Mouse (Mus musculus) lung, embryonic 14.5 days (tissue): ENCODE results near the gene Slc35e3. TPM values are rescaled to one million over a fixed set of nuclear protein-coding genes. Genes with fewer than 3 reads are reported as not detected.

Source experiments
- ATAC-seq: fragments of 200-750 bp; cut with Nextera tagmentation; 2 replicates; pipeline ENCODE4 v1.8.0; 2017; ENCODE audit warnings: mild to moderate bottlenecking, moderate TSS enrichment, moderate library complexity; ENCODE audit not compliant: insufficient read depth
- DNase-seq: peaks from one replicate; pipeline ENCODE4 v3.0.0-alpha.2; 2015
- H3K27ac ChIP-seq: fragments of 300-500 bp; sonication (generic); 2 replicates; pipeline ENCODE4 v1.5.1; 2014; ENCODE audit warnings: low read depth, mild to moderate bottlenecking, moderate library complexity
- H3K27me3 ChIP-seq: fragments of 300-500 bp; sonication (generic); 2 replicates; pipeline ENCODE4 v1.6.1; 2014; ENCODE audit warnings: low read length, control low read depth; ENCODE audit not compliant: insufficient read depth
- H3K36me3 ChIP-seq: fragments of 300-500 bp; sonication (generic); 2 replicates; pipeline ENCODE4 v1.6.1; 2014; ENCODE audit warnings: control low read depth; ENCODE audit not compliant: insufficient read depth
- H3K4me1 ChIP-seq: fragments of 300-500 bp; sonication (generic); 2 replicates; pipeline ENCODE4 v1.6.1; 2014; ENCODE audit warnings: antibody characterized with exemption, control low read depth; ENCODE audit not compliant: insufficient read depth
- H3K4me2 ChIP-seq: fragments of 300-500 bp; sonication (generic); 2 replicates; pipeline ENCODE4 v1.6.1; 2014; ENCODE audit warnings: mild to moderate bottlenecking
- H3K4me3 ChIP-seq: fragments of 300-500 bp; sonication (generic); 2 replicates; pipeline ENCODE4 v1.5.1; 2014; ENCODE audit warnings: low read depth, low read length
- H3K9ac ChIP-seq: fragments of 300-500 bp; sonication (generic); 2 replicates; pipeline ENCODE4 v1.6.1; 2014
- H3K9me3 ChIP-seq: fragments of 300-500 bp; sonication (generic); 2 replicates; pipeline ENCODE4 v1.6.1; 2016; ENCODE audit warnings: low read depth, low read length, control low read depth
- CTCF ChIP-seq: IDR thresholded peaks from 2 replicates; pipeline ENCODE4 v1.5.1; 2016; ENCODE audit warnings: antibody characterized with exemption, low read depth
- WGBS: fragments of 180-500 bp; shearing (Covaris S2); extraction: QIAGEN DNeasy Blood & Tissue Kit; methylation state at CpG from one replicate; pipeline ENCODE4 v1.1.7; 2014; 5-methylcytosine and 5-hydroxymethylcytosine counted together
- polyA plus RNA-seq: library from polyadenylated mRNA; unstranded; fragments of >200 nt; fragmentation: Nextera tagmentation; extraction: Ambion mirVana; gene quantifications from 2 replicates; pipeline ENCODE4 v1.2.1, GENCODE M21; 2014

Slc35e3 gene
- 16.4 and 16.7 TPM in 2 replicates for polyA plus RNA-seq

DNA sequence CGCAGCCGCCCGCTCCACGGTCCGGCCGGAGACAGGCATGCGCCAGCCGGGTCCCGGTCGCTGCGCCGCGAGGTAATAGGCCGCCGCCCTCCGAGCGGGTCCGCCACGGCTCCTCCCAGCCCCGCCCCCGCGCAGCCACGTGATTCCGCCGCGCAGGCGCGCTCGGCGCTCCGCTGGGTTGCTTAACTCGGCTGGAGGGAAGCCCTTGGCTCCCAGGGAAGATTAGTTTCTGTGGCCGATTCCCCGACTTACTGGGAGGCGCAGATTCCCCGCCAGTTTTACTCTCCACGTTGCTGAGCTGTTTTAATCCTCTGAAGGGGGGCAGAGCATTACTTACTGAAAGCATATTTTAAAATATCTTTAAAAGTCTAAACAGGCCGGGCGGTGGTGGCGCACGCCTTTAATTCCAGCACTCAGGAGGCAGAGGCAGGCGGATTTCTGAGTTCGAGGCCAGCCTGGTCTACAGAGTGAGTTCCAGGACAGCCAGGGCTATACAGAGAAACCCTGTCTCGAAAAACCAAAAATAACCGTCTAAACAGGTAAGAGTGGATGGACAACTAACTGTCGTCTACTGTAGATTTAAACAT lies at the start of gene Slc35e3:
Gene Slc35e3, minus strand, starts transcription at position 69 of the 587 bp plus-strand sequence.
- H3K4me3 ChIP-seq = peak within 1 kb of the TSS; percentile 47
- peak; percentile 97 for DNase-seq
- WGBS = 14% methylated on average over 45 of the region's 46 CpGs
- H3K4me1 ChIP-seq = 0 out of 2 replicates have a peak, but pooled peaks cover 6% of the 10 kb centered on the region
- ATAC-seq = peak; percentile 98
- TF ChIP-seq CTCF = no peak
- peak within 1 kb of the TSS; percentile 53 for H3K9ac ChIP-seq
- no peaks in the 10 kb centered on the region for H3K9me3 ChIP-seq
- no peaks in the 10 kb centered on the region for H3K27me3 ChIP-seq
- peak within 1 kb of the TSS; percentile 87 for H3K4me2 ChIP-seq
- peak within 1 kb of the TSS; percentile 65; the same call in 1 of the 2 replicates for H3K27ac ChIP-seq
- H3K36me3 ChIP-seq = peaks cover 26% of the 10 kb centered on the region

DNA sequence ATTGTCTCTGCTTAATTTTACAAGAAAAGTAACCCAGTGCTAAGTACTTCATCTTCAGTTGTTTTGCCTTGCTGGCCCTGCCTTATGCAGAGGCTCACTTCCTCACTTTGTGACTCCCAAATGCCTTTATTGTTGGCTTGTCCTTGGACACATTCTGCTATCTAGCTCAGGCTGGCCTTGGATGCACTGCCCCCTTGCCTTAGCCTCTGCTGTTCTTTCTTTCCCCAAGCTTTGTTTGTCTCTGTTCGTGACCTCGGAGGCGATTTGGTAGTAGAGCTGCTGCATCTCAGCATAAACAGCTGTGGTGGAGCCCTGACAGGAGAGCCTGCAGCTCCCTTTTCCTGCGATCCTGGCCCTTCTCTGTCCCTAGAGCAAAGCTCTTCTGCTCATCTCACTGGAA lies 49.0 kb upstream of the Slc35e3 start:
- ATAC-seq = no peak

DNA sequence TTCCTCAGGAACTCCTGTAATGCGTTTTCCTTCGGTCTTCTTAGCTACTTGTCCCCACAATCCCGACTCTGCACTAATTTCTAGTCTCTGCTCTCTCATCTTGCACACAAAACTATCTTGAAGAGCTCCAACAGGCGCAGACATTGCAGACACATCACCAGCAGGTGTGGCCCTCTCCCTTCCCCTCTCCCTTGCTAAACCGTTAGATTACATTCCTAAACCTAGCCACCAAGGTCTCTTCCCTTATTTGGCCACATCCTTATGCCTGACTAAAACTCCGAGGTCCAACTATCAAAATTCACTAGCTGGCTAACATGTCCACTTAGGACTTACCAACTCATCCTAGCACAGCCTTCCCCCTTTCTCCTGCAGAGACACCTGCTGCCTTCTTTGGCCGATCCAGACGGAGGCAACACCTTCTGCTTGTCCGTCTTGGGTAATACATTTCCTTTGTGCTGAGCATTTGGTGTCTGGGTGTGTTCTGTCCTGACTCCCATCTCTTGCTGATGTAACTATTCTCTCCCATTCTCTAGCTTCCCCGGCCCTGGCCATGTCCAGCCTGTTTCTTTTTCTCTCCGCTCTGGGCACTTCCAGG lies 47.4 kb upstream of the Slc35e3 start:
- WGBS = 64% methylated on average over 11 of the region's 11 CpGs
- DNase-seq = no peak
- Histone ChIP-seq H3K9me3 (no peaks in the 10 kb centered on the region), H3K27ac (peak overlapping the region; percentile 69; the same call in 1 of the 2 replicates), H3K4me2 (peak overlapping the region; percentile 62), H3K27me3 (no peaks in the 10 kb centered on the region), H3K9ac (no peak overlapping the region), H3K4me3 (peak overlapping the region; percentile 74; the same call in 1 of the 2 replicates), H3K36me3 (peaks cover 11% of the 10 kb centered on the region), H3K4me1 (peaks cover 9% of the 10 kb centered on the region; the same call in 1 of the 2 replicates)
- no peak for TF ChIP-seq CTCF
- ATAC-seq = no peak

More for the DNA sequence above, 49.0 kb upstream of the Slc35e3 start:
- no peaks in the 10 kb centered on the region for H3K27me3 ChIP-seq
- no peaks in the 10 kb centered on the region for H3K9me3 ChIP-seq
- no peak for DNase-seq
- no peak for TF ChIP-seq CTCF
- no peak overlapping the region for H3K9ac ChIP-seq
- no peak overlapping the region for H3K4me3 ChIP-seq
- H3K4me1 ChIP-seq = peaks cover 9% of the 10 kb centered on the region; the same call in 1 of the 2 replicates
- H3K27ac ChIP-seq = no peak overlapping the region
- WGBS = 67% methylated on average over 4 of the region's 4 CpGs
- peaks cover 5% of the 10 kb centered on the region for H3K36me3 ChIP-seq
- no peak overlapping the region for H3K4me2 ChIP-seq

DNA sequence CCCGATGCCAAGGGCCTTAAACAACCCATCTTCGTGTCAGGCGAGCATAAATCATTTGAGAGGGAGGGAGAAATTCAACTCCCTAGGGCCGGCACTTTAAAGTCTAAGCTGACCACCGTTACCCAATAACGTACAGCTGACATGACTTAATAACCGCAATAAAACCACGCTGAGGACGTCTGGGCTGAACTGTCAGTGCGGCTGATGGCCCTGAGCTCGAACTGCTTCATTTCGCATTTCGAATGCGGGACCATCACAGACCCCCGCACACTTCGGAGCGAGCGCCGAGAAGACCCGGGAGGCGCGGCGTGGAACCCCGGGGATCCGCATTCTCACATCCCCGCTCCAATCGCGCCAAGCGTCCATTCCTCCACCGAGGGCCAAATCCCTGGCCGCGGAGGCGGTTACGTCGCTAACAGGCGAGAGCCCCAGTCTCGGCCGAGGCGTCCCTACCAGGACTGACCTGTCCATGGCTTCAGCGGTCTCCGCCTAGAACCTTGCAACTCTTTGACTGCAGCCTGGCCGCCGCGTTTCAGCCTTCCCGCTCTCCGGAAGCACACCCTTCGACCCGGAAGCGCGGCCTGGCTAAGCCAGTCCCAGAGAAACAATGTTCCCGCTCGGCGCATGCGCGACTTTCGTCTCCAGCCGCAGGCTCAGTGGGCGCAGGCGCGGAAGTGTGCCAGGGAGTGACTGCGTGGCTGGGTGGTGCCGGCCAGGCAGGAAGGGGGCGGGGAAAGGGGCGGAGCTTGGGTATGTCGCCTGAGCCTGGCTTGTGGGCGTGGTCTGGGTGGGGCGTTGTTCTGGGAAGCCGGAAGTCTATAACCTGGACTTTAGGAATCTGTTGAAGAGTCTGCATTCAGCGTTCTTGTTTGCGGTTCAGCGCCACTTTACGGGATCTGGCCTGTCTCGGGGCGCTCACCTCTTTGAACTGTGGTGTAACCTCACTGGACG lies 46.3 kb upstream of the Slc35e3 start, which contains the start of gene Nup107:
Gene Nup107, minus strand, starts transcription at position 565 of the 951 bp plus-strand sequence.
- Histone ChIP-seq H3K36me3 (peaks cover 20% of the 10 kb centered on the region), H3K27me3 (no peaks in the 10 kb centered on the region), H3K4me1 (peaks cover 9% of the 10 kb centered on the region; the same call in 1 of the 2 replicates), H3K27ac (peak within 1 kb of the TSS; percentile 74), H3K9ac (peak within 1 kb of the TSS; percentile 76), H3K9me3 (no peaks in the 10 kb centered on the region), H3K4me2 (peak within 1 kb of the TSS; percentile 80), H3K4me3 (peak within 1 kb of the TSS; percentile 74)
- DNase-seq (peak; percentile 100), ATAC-seq (peak; percentile 98)
- no peak for TF ChIP-seq CTCF
- under 1% methylated on average over 75 of the region's 75 CpGs for WGBS

DNA sequence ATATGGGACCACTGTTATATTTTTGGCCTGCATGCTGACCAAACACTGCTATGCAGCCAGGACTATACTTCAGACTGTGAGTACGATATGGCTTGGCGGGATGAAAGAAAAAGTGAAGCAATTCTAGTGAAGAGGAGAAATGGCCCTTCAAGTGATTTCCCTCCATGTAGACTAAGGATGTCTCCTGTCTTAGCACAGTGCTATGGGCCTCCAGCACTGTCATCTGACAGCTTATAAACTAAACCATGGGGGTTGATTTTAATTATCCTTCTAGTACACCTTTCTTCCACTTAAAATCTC lies 45.0 kb upstream of the Slc35e3 start:
- WGBS = 88% methylated on average over 2 of the region's 2 CpGs
- H3K4me3 ChIP-seq = peak overlapping the region; percentile 74
- DNase-seq (no peak), ATAC-seq (no peak)
- H3K4me1 ChIP-seq = peaks cover 9% of the 10 kb centered on the region; the same call in 1 of the 2 replicates
- H3K9me3 ChIP-seq = no peaks in the 10 kb centered on the region
- H3K27me3 ChIP-seq = no peaks in the 10 kb centered on the region
- no peak overlapping the region for H3K27ac ChIP-seq
- H3K4me2 ChIP-seq = peak overlapping the region; percentile 80
- peaks cover 33% of the 10 kb centered on the region for H3K36me3 ChIP-seq
- no peak for TF ChIP-seq CTCF
- peak overlapping the region; percentile 76 for H3K9ac ChIP-seq

DNA sequence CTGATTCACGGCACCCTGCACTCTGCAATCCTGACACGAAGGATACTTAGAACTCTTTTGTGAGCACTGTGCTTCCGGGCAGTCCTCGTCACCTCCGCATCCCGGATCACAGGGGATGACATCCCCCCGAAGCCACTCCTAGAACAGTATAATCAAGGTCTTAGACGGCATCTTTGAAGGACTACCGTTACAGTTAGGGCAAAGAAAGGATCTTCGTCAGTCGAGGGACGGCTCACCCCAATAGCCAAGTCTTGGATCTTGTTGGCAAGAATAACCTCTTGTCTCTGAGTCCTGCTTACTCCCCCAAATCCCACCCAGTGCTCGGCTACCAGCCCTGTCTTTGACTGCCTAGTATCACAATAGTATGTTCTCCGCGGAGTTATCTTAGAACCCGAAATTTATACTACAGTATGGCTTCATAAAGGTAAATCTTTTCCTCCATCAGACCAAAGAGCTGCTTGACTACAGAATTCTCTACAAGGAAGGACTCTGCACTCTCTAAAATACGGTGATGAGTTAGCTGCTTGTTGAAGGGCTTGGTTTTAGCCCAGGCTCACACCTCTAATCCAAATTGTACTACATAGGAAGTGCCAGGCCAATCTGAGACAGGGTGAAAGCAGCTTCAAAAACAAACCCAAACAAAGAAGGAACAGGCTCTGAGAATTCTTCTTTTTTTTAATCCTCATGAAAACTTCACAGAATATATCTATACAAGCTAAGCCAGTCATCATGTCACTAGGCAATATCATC lies 44.4 kb upstream of the Slc35e3 start:
- H3K27me3 ChIP-seq = no peaks in the 10 kb centered on the region
- peaks cover 9% of the 10 kb centered on the region; the same call in 1 of the 2 replicates for H3K4me1 ChIP-seq
- TF ChIP-seq CTCF = no peak
- H3K4me2 ChIP-seq = peak overlapping the region; percentile 80; the same call in 1 of the 2 replicates
- H3K36me3 ChIP-seq = peaks cover 37% of the 10 kb centered on the region
- H3K9me3 ChIP-seq = no peaks in the 10 kb centered on the region
- 90% methylated on average over 17 of the region's 17 CpGs for WGBS
- 0 out of 2 replicates have a peak overlapping the region, but pooled peaks have one; percentile 74 for H3K4me3 ChIP-seq
- DNase-seq (no peak), ATAC-seq (no peak)
- no peak overlapping the region for H3K9ac ChIP-seq
- no peak overlapping the region for H3K27ac ChIP-seq
